Mouse (Mus musculus): ENCODE measurements around the gene Tpra1. TPM values are rescaled to one million over a fixed set of nuclear protein-coding genes. Genes with fewer than 3 reads are reported as not detected.

Gene Tpra1
- polyA plus RNA-seq, 1 experiment from 2014 or later, result 49.9 TPM

DNA sequence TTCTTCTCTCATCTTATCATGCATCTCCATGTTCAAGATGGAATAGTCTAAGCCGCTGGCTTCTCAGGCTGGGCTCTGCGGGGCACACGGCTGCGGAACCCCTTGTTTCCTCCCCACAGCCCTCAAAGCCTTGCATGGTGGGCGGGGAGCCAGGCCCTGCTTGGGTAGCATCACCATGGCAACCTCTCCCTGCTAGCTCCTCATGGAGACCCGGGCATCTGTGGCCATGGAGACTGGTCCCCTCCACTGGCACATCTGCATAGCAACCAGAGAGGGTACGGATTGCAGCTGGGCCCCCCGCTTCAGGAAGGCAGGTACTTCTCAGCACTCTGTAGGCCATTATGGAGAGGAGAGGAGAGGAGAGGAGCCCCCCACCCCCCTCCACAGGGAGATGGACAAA, 40.5 kb downstream of the Tpra1 start:
- H3K27ac ChIP-seq, result peak overlapping the region; percentile 82
- no peak overlapping the region for H3K4me3 ChIP-seq (replicated peaks)
- peak overlapping the region; percentile 38 for H3K4me2 ChIP-seq
- H3K9ac ChIP-seq, result 0 out of 2 replicates have a peak overlapping the region, but pooled peaks have one; percentile 0
- no peaks in the 10 kb centered on the region for H3K27me3 ChIP-seq
- H3K4me1 ChIP-seq, result peaks cover 74% of the 10 kb centered on the region
- WGBS, result 6% methylated on average over 8 of the region's 8 CpGs
- H3K36me3 ChIP-seq (replicated peaks), result no peaks in the 10 kb centered on the region
- peak; percentile 83 for ATAC-seq (ENCODE audit: low FRiP score)
- no peaks in the 10 kb centered on the region for H3K9me3 ChIP-seq

DNA sequence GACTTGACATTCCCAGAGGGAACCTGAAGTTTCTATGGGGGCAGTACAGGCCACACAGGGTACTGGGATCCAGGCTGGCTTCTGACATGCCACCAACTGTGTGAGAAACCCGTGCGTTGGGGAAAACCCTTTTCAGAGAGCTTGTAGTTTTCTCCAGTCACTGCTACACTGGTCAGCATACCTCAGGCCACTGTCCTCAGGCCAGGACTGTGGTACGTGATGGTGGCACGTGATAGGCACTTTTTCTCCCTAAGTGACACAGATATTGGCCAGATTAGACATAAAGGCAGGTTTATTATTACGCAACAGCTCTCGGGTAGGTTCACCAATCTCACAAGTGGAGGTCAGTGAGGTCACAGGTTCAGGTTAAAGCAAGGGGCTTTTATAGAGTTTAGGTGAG, 41.6 kb downstream of the Tpra1 start:
- Histone ChIP-seq H3K4me1 (peaks cover 63% of the 10 kb centered on the region), H3K27me3 (no peaks in the 10 kb centered on the region), H3K9me3 (no peaks in the 10 kb centered on the region), H3K4me2 (no peak overlapping the region), H3K36me3 (replicated peaks) (no peaks in the 10 kb centered on the region), H3K27ac (peak overlapping the region; percentile 82; the same call in 1 of the 2 replicates), H3K9ac (no peak overlapping the region), H3K4me3 (replicated peaks) (no peak overlapping the region)
- no peak for ATAC-seq (ENCODE audit: low FRiP score)
- WGBS, result 77% methylated on average over 6 of the region's 6 CpGs

DNA sequence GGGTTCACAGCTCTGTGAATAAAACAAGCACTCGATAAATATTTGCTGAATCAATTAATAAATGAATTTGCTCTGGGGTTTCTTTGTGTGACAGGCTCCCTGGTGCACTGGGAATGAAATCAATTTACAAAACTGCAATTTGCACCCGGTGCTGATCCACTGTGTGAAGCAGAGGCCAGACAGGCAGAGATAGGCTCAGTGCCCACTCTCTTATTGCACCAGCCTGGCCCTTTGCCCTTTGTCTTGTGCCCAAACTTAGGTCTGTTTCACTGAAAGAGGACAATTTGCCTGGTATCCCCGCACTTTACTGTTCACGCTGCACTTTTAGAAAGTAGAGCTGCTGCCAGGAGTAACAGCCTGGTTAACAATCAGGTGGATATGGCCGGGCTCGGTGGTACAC, 44.4 kb downstream of the Tpra1 start:
- no peaks in the 10 kb centered on the region for H3K27me3 ChIP-seq
- 81% methylated on average over 6 of the region's 6 CpGs for WGBS
- no peak overlapping the region for H3K4me3 ChIP-seq (replicated peaks)
- H3K27ac ChIP-seq, result 0 out of 2 replicates have a peak overlapping the region, but pooled peaks have one; percentile 6
- H3K9me3 ChIP-seq, result no peaks in the 10 kb centered on the region
- no peak for ATAC-seq (ENCODE audit: low FRiP score)
- no peaks in the 10 kb centered on the region for H3K36me3 ChIP-seq (replicated peaks)
- no peak overlapping the region for H3K9ac ChIP-seq
- peaks cover 36% of the 10 kb centered on the region for H3K4me1 ChIP-seq
- no peak overlapping the region for H3K4me2 ChIP-seq

DNA sequence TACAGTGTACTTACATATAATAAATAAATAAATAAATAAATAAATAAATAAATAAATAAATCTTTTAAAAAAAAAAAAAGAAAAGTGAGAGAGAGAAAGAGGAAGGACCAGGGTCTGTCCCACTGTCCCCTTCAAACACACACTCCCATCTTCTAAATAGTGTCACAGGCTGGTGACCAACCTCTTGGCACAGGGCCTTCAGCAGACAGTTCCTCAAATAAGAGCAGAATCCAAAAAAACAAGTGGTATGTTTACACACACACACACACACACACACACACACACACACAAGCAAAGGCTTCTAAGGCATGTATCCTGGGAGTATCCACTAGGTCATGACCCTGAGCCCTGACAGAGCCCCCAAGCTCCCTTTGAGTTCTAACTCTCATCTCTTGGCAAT, 45.7 kb downstream of the Tpra1 start:
- Histone ChIP-seq H3K4me2 (no peak overlapping the region), H3K27ac (no peak overlapping the region), H3K9me3 (no peaks in the 10 kb centered on the region), H3K9ac (no peak overlapping the region), H3K4me1 (peaks cover 22% of the 10 kb centered on the region), H3K36me3 (replicated peaks) (no peaks in the 10 kb centered on the region), H3K27me3 (no peaks in the 10 kb centered on the region), H3K4me3 (replicated peaks) (no peak overlapping the region)
- ATAC-seq (ENCODE audit: low FRiP score), result no peak

DNA sequence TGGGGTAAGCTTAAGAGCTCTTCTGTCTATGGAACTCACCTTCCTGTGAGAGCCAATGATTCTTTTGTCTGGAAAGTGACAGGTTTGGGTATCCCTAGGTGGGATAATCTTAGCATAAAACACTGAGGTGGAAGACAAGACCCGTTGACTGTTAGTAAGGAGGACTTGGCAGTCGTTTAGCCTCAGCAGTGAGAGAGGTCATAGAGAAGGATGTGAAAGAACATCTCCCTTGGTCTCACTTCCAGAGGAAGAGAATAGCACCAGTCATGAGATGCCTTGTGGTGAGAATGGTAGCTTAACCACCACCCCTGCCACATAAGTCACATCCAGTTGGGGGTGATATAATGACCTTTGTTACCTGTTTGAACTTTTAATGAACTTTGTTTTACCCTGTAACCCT, 54.7 kb downstream of the Tpra1 start:
- Histone ChIP-seq H3K4me3 (replicated peaks) (no peak overlapping the region), H3K9ac (no peak overlapping the region), H3K27ac (no peak overlapping the region), H3K36me3 (replicated peaks) (no peaks in the 10 kb centered on the region), H3K9me3 (no peaks in the 10 kb centered on the region), H3K27me3 (no peaks in the 10 kb centered on the region; the same call in 1 of the 2 replicates), H3K4me2 (no peak overlapping the region), H3K4me1 (peaks cover 16% of the 10 kb centered on the region)
- 82% methylated on average over 2 of the region's 2 CpGs for WGBS
- no peak for ATAC-seq (ENCODE audit: low FRiP score)

DNA sequence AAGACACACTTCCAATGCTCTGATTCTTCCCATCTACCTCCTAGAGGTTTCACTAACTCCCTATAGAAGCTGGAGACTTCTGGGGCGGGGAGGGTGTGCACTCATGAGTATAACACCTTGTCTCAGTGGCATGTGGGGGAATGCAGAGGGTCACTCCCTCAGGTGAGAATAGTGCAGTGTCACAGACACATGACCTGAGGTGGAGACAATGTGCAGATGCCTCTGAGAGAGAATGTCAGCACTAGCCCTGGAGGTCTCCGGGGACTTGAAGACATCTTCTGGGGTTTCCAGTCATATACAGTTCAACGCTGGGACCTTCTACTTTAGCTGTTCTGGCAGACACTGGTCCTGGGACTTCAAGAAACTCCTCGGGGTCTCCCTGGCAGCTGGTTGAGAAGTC, 55.3 kb downstream of the Tpra1 start:
- Histone ChIP-seq H3K9me3 (no peaks in the 10 kb centered on the region), H3K4me3 (replicated peaks) (no peak overlapping the region), H3K4me1 (peaks cover 16% of the 10 kb centered on the region), H3K9ac (no peak overlapping the region), H3K4me2 (no peak overlapping the region), H3K36me3 (replicated peaks) (no peaks in the 10 kb centered on the region), H3K27me3 (no peaks in the 10 kb centered on the region; the same call in 1 of the 2 replicates), H3K27ac (no peak overlapping the region)
- no peak for ATAC-seq (ENCODE audit: low FRiP score)
- 92% methylated on average over 4 of the region's 4 CpGs for WGBS

DNA sequence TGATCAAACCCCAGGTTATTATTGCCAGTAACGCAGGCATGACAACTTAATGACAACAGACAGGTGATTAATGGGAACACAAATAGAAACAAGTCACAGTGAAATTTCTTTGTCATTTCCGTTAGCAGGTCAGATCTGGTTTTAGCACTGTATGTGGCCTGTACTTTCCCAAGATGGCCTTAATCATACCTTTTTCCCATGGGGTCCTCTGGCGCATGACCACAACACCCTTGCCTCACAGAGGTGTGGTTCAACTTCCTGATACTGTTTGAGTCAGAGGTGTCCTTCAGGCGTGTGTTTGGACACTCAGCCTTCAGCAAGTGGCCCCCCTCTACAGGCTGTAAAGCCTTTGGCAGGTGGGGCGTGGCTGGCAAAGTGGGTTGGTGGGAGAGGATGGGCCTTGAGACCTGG, 55.8 kb downstream of the Tpra1 start:
- no peak for ATAC-seq (ENCODE audit: low FRiP score)
- Histone ChIP-seq H3K4me3 (replicated peaks) (no peak overlapping the region), H3K9ac (no peak overlapping the region), H3K9me3 (no peaks in the 10 kb centered on the region), H3K36me3 (replicated peaks) (no peaks in the 10 kb centered on the region), H3K4me2 (no peak overlapping the region), H3K27me3 (no peaks in the 10 kb centered on the region; the same call in 1 of the 2 replicates), H3K27ac (no peak overlapping the region), H3K4me1 (peaks cover 16% of the 10 kb centered on the region)
- WGBS, result 91% methylated on average over 5 of the region's 5 CpGs

DNA sequence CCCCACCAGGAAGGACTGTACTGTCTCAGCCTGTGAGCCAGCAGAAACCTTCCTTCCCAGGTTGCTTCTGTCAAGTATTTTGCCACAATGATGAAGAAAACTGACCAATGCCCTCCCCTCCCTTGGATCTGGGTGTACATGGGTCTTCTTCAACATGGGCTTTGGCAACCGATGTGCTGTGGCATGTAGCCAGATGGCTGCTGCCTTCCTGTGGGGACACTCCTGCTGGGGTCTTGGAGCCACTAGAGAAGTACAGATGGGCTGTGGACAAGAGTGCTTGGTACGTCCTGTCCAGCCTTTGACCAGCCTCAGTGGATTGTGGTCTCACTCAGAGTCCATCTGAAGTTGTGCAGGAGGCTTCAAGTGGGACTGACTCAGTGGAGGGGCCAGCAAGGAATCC, 56.3 kb downstream of the Tpra1 start:
- Histone ChIP-seq H3K36me3 (replicated peaks) (no peaks in the 10 kb centered on the region), H3K9ac (no peak overlapping the region), H3K4me1 (peaks cover 17% of the 10 kb centered on the region), H3K4me3 (replicated peaks) (no peak overlapping the region), H3K27ac (no peak overlapping the region), H3K9me3 (no peaks in the 10 kb centered on the region), H3K27me3 (no peaks in the 10 kb centered on the region; the same call in 1 of the 2 replicates), H3K4me2 (no peak overlapping the region)
- 96% methylated on average over 2 of the region's 2 CpGs for WGBS
- ATAC-seq (ENCODE audit: low FRiP score), result no peak

DNA sequence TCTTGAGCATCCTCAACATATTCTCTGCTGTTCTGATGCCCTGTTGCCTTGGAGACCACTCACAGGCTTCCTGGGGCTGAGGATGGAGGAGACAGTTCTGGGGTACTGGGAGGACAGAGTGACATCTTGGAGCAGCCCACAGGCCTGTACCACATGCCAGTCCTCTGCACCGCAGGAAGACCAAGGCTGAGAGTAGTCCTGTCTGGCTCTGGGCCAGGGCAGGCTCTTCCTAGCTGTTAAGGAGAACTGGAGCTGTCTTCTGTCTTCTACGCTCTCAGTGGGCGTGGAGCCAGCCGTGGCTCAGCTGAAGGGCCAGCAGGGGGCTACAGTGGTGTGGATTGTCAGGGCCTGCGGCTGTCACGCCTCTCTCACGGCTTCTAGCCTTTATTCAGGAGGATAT, 57.8 kb downstream of the Tpra1 start:
- no peak overlapping the region for H3K4me3 ChIP-seq (replicated peaks)
- no peak overlapping the region for H3K4me2 ChIP-seq
- no peaks in the 10 kb centered on the region; the same call in 1 of the 2 replicates for H3K27me3 ChIP-seq
- H3K36me3 ChIP-seq (replicated peaks), result no peaks in the 10 kb centered on the region
- H3K9ac ChIP-seq, result no peak overlapping the region
- H3K4me1 ChIP-seq, result peaks cover 24% of the 10 kb centered on the region
- WGBS, result 14% methylated on average over 7 of the region's 7 CpGs
- no peak overlapping the region for H3K27ac ChIP-seq
- no peaks in the 10 kb centered on the region for H3K9me3 ChIP-seq
- ATAC-seq (ENCODE audit: low FRiP score), result peak; percentile 78

DNA sequence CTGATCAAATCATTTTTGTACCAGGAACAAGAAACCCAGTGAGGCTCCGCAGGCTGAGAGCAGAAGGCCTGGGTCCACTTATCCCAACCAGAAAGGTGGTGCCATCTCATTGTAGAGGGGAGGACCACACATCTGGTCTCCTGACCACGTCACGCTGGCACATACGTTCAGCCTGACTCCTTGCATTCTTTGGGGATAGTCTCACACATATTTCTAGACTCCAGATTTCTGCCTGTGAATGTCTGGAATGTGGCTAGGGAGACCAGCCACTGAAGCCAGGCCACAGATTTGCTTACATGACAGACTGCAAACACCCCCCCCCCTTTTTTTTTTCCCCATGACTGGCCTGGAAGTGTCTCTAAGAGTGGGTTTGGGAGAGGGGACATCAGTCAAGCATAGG, 58.9 kb downstream of the Tpra1 start:
- no peaks in the 10 kb centered on the region for H3K9me3 ChIP-seq
- no peak overlapping the region for H3K27ac ChIP-seq
- WGBS, result 84% methylated on average over 4 of the region's 4 CpGs
- H3K4me3 ChIP-seq (replicated peaks), result no peak overlapping the region
- H3K9ac ChIP-seq, result no peak overlapping the region
- H3K27me3 ChIP-seq, result no peaks in the 10 kb centered on the region; the same call in 1 of the 2 replicates
- H3K36me3 ChIP-seq (replicated peaks), result no peaks in the 10 kb centered on the region
- no peak overlapping the region for H3K4me2 ChIP-seq
- no peak for ATAC-seq (ENCODE audit: low FRiP score)
- H3K4me1 ChIP-seq, result peaks cover 34% of the 10 kb centered on the region

Other genes starting within 250 kb of the Tpra1 start
- 3.5 and 5.5 TPM in 2 replicates for gene Mgll, start 177.8 kb upstream of the Tpra1 start, polyA plus RNA-seq (2016; fragmentation: Nextera tagmentation; extraction: Ambion mirVana)
- gene Abtb1, start 60.3 kb upstream of the Tpra1 start, polyA plus RNA-seq (2016; fragmentation: Nextera tagmentation; extraction: Ambion mirVana), result 23.0 and 23.5 TPM in 2 replicates
- 248 and 258 TPM in 2 replicates for gene Podxl2, start 27.2 kb upstream of the Tpra1 start, polyA plus RNA-seq (2016; fragmentation: Nextera tagmentation; extraction: Ambion mirVana)
- 200 and 211 TPM in 2 replicates for gene Mcm2, start 3.5 kb upstream of the Tpra1 start, polyA plus RNA-seq (2016; fragmentation: Nextera tagmentation; extraction: Ambion mirVana)

Data from forebrain, embryonic 12.5 days (tissue).